Mouse (Mus musculus): Measurements from ENCODE around the gene Llcfc1.
A peak's percentile ranks its signal among the peaks of the same experiment; 100 is the strongest.

Llcfc1 gene

GRCm38 (mm10) chr6:41684131-41684530 is at the start of gene Llcfc1:
Gene Llcfc1, plus strand, starts transcription at chr6:41684431.
- no peak for DNase-seq (ENCODE audit: low spot score)

- no peak for DNase-seq (ENCODE audit: low spot score)
Observed at GRCm38 (mm10) chr6:41635211-41635610, 49.0 kb upstream of the Llcfc1 start.

GRCm38 (mm10) chr6:41636178-41636577 is 48.1 kb upstream of the Llcfc1 start, which contains the start of gene Trpv6:
Gene Trpv6, minus strand, starts transcription at chr6:41636405.
- no peak for DNase-seq (ENCODE audit: low spot score)

DNA sequence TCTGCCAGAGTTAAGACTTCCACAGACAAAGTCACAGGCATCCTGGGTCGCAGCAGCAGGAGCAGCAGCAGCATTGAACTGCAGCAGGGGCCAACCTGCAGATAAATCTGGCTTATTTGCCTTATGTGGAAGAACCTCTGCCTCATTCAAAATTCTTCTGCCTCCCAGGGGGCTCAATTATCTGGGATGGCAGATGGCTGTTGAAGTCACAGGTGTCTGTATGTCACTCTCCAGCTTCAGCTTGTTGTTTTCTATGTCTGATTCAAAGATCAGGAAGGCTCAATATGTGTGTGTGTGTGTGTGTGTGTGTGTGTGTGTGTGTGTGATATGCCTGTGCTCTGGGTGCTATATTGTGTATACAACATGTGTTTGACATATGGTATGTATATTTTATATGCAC is 46.8 kb upstream of the Llcfc1 start:
- no peak for DNase-seq (ENCODE audit: low spot score)

DNA sequence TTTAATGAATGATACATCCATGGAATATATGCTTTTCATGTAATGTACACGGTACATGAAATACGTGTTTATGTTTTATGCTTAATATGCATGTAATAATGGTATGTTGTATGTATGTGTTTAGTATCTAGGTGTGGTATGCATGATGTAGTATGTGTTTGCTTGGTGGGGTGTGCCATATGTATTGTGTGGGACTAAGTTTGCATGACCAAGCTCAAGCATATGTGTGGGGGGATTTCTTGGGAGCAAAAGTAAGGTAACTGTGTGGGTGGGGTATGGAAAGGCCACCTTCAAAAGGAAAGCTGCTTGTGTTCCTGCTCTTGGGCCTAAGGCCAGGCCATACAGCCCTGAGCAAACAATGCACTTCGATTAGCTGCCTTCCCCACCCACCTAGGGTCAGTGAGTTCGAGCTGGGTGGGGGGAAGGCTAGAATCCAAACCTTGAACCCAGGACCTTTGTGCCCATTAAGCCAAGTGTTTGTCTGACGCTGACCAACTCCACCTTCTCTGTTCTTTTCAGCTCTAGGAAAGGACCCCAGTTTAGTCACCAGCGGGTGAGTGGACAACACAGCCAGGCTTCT is 46.2 kb upstream of the Llcfc1 start:
- DNase-seq (ENCODE audit: low spot score) = no peak

- DNase-seq (ENCODE audit: low spot score) = no peak
Observed at GRCm38 (mm10) chr6:41640449-41640848, 43.8 kb upstream of the Llcfc1 start.

- DNase-seq (ENCODE audit: low spot score) = no peak
Observed at GRCm38 (mm10) chr6:41641173-41641866, 42.9 kb upstream of the Llcfc1 start.

DNA sequence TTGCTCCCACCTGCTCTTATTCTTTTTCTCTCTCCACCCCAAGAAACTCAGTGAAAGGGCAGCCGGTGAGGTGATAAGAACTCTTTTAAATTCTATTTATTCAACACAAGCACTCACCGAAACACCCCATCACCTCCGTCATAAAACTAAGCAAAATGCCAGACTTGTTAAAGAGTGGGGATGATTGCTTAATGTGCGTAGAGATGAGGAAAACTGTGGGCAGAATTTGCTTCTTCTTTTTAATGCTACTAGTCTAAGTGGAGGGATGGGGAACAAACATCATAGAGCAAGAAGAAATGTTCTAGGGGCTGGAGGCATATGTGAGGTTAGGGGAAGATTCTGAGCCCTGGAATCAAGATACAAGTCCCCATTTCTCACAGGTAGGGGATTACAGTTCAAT is 41.5 kb upstream of the Llcfc1 start:
- no peak for DNase-seq (ENCODE audit: low spot score)

DNA sequence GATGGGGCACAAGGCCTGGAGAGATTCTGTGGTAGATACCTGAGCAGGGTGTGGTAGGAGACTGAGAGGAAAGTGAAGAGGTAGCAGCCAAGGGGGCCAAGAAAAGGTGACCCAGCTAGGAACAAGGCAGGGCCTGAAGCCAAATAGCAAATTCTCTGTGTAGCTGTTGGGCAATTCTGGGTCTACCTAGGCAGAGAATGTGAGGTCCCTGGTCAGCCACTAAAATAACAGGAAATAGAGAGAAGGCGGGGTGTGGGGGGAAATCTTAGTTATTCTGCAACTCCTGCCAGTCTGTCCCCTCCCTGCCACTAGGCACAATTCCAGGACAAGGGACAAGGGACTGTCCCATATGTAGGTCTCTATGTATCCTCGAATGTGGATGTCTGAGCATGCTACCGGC is 41.0 kb upstream of the Llcfc1 start:
- DNase-seq (ENCODE audit: low spot score) = no peak

GRCm38 (mm10) chr6:41646220-41646619 is 38.0 kb upstream of the Llcfc1 start:
- DNase-seq (ENCODE audit: low spot score) = no peak

- DNase-seq (ENCODE audit: low spot score) = no peak
Observed at GRCm38 (mm10) chr6:41646672-41647071, 37.6 kb upstream of the Llcfc1 start.

GRCm38 (mm10) chr6:41653173-41653572 is 31.1 kb upstream of the Llcfc1 start:
- no peak for DNase-seq (ENCODE audit: low spot score)

DNA sequence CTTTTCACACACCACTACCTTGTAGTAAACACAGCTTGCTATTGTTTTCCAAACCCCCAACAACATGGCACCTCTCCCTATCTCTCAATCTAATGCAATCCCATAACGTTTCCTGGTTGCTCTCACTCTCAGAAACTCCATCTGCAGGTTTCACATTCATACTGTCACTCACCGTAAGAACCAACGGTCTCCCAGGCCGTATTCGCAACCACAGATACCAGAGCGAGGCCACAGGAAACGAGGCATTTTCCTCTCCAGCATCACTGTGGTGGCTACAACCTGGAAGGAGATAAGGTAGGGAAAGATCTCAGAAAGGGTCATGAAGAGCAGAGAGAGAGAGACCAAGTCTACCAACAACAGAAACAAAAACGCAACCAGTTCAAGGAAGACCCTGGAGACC is 29.6 kb upstream of the Llcfc1 start:
- DNase-seq (ENCODE audit: low spot score) = no peak

GRCm38 (mm10) chr6:41658487-41658886 is 25.7 kb upstream of the Llcfc1 start:
- DNase-seq (ENCODE audit: low spot score) = no peak

DNA sequence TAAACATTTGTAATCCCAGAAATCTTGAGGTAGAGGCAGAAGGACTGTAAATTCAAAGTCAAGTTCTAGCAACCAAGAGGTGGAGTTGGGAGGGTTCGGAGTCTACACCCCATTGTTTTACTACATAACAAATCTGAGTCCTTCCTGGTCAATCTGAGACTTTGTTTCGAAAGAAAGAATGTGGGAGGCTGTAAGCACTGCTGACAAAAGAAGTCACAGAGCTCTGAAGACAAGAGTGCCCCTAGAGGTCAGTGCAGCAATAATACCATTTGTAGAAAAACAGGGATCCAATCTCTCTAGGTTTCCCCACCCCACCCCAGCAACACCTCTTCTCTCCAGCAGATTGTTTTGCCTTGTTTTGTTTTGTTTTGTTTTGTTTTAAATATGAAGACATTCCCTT is 21.9 kb upstream of the Llcfc1 start:
- no peak for DNase-seq (ENCODE audit: low spot score)

DNA sequence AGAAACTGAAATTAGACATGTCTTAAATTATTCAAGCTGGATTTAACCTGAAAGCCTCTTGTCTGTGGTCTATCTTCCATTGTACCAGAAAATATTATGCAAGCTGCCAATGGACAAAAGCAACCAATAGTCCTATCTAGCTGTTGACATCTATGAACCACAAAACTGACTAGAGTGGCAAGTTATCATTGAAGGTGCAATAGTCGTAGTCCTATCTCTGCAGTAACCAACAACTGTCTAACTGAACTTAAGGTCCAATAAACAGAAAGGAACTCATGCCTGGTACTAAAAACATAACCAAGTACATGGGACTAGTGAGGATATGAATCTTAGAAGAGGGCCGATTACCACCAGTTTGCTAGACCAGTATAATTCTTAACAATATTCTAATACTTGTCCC is 7.7 kb upstream of the Llcfc1 start:
- DNase-seq (ENCODE audit: low spot score) = no peak

DNA sequence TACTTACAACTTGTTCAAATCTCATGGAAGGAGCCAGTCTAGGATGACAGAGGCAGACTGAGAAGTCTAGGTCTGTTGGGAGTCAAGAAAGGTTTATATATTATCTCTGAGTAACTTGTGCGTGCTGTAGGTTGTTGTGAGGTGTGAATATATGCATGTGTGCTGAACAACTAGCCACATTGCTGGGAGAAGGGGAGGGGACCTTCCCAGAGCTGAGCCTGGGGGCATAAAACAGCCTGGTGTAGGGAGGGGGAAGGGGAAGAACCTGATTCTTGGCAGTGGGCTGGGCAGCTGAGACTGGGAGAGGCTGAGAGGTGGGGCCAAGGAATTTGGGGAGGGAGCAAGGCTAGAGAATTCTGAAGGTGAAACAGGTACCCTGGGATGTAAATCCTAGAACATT is 3.6 kb upstream of the Llcfc1 start, which contains the start of gene Trpv5:
Gene Trpv5 (minus strand): TSS at position 101 of the 400 bp plus-strand sequence.
- DNase-seq (ENCODE audit: low spot score) = no peak

DNA sequence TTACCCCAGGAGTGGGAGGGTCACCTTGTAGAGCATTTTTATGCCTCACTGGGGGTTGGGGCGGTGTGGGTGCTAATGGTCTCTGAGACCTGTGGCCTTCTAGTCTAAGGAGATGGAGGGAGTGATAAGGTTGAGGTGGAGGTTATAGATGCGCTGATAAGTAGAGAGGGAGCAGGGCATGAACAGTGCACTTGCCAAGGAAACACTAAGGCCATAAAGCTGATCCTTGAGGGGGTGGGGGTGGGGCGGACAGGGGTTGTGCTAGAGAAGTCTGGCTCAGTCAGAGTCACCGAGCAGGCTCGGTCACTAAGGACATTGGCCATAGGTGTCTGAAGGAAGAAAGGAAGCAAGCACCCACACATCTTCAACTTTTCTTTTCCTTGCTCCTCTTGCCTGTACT is 2.6 kb upstream of the Llcfc1 start:
- DNase-seq (ENCODE audit: low spot score) = no peak

DNA sequence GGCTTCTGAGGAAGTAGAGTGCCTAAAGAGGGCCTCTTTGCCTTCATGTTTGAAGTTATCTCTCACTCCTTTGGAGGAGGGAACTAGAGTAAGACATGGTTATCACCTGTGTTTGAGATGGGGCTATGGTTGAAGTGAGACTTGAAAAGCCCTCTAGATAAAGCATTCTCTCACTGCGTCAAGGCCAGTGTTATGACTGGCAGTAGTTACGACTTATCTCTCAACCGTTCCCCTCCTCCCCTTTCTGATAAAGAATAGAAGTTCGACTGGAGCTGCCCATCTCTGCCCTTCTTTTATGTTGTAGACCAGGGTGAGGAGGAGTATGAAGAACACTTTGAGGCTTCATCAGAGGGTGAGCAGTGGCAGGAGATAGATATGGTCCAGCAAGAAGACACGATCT is 680 bp downstream of the Llcfc1 start:
- no peak for DNase-seq (ENCODE audit: low spot score)

DNA sequence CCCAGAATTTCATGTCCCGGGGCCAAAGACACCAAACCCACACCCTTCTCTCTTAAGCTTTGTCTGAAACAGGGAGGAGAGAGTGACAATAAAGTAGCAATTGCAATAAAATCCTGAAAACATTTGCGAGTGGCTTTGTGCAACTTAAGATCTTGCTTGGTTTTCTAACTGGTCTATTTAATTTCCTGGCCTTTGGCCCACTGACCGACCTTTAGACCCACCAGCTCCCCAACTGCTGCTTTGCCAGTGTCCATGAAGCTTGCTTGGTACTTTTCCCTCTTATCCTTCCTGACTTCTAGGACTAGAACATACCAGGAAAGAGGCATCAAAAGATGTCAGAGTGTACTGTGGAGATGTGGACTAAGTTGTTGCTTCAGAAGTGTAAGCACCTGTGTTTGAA is 1.4 kb downstream of the Llcfc1 start:
- no peak for DNase-seq (ENCODE audit: low spot score)

DNA sequence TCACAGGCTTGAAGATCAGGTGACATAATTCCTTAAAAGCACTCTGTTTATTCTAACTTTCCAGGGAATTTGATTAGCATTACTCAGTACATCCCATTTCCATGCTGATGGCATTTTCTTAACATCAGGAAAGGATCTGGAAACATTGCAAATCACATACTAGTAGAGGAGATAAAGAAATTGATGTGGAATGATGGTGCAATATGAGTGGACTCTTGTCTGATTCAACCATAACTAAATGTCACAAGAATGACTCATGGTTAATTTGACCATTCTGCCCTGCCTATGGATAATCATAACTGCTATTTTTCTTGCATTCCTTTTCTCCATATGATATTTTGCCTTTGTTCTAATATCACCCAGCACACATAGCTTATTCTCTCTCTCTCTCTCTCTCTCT is 8.0 kb downstream of the Llcfc1 start:
- DNase-seq (ENCODE audit: low spot score) = no peak

- DNase-seq (ENCODE audit: low spot score) = no peak
Observed at GRCm38 (mm10) chr6:41694407-41694806, 10.2 kb downstream of the Llcfc1 start.

DNA sequence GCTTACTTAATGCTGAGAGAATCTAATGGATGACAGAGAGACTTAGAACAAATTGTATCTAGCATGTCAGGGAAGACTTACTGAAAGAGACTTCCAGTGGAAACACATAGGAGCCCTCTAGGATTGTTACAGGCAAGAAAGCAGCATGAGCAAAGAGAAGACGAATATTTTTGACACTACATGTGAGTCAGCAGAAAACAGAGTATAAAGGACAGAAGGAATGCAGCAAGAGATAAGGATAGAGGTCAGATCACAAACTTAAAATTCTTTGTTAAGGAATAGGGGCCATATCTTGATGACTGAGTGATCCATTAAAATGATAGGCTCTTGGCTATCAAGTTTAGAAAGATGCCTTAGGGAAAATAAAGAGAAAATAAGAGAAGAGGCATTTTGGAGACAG is 17.0 kb downstream of the Llcfc1 start:
- DNase-seq (ENCODE audit: low spot score) = no peak

- DNase-seq (ENCODE audit: low spot score) = peak; percentile 66
Observed at GRCm38 (mm10) chr6:41702928-41703327, 18.7 kb downstream of the Llcfc1 start.

Measured in spleen, adult 12 weeks (tissue).